Mouse (Mus musculus) lung, postnatal 4 days (tissue): ENCODE results near the gene Gm21974.
"Not testable (repeated sequence)": the region's sequence is repeated elsewhere in the genome, so short reads cannot be mapped to it uniquely, and the experiment has no call there.

Experiments used
- DNase-seq, 2 experiments: peaks; one replicate each; pipeline ENCODE4 v3.0.0; 2021

Gm21974 gene

GRCm38 (mm10) chr7:127912938-127913337, 17.7 kb upstream of the Gm21974 start:
- DNase-seq, result no peak

DNA sequence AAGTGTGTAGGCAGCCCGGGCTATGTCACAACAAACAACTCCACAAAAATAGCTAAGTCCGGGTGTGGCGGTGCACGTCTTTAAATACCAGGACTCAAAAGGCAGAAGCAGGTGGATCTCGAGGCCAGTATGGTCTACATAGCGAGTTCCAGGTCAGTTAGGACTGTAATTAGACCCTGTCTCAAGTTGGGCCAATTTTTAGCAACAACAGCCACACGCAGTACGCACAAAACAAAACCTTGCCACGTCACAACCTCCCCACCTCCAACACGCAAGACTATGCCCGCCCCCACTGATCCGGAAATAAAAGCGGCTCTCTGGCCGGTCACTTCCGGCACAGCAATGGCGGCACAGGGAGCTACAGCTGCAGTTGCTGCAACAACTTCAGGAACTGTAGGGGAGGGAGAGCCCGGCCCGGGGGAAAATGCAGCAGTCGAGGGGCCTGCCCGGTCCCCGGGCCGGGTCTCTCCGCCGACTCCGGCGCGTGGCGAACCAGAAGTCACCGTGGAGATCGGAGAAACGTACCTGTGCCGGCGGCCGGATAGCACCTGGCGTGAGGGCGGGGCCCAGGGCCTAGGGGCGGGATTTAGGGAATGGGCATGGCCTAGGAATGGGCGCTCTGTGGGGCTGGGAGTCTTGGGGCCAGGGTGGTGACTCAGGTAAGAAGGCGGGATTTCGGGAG, 17.1 kb upstream of the Gm21974 start, which contains the start of gene Kat8:
Gene Kat8, plus strand, starts transcription at position 327 of the 682 bp plus-strand sequence.
- DNase-seq, result peak; percentile 90 to 92

DNA sequence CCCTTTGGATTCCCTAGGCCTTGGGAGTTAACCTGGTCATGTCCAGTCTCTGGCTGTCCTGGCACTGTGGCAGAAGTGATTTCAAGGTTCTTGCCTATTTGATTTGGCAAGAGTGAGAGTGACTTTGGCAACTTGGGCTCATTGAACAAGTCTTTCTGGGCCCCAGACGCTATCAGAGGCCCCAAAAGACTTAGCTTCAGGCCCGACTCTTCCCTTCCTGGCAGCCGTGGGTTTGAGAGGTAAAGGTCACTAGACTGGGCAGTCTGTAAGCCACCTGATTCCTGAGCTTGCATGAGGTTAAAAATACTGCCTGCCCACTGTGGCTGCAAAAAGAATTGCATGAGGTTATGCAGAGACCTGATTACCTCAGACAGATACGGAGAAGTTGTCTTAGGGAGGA, 13.4 kb upstream of the Gm21974 start:
- DNase-seq, result no peak

- DNase-seq, result no peak
Observed at GRCm38 (mm10) chr7:127907939-127908338, 12.7 kb upstream of the Gm21974 start.

- peak; percentile 86 to 89 for DNase-seq
Observed at GRCm38 (mm10) chr7:127903971-127904796, 8.9 kb upstream of the Gm21974 start, which contains the start of gene Bckdk. TSS of gene Bckdk (plus strand) at chr7:127904082.

DNA sequence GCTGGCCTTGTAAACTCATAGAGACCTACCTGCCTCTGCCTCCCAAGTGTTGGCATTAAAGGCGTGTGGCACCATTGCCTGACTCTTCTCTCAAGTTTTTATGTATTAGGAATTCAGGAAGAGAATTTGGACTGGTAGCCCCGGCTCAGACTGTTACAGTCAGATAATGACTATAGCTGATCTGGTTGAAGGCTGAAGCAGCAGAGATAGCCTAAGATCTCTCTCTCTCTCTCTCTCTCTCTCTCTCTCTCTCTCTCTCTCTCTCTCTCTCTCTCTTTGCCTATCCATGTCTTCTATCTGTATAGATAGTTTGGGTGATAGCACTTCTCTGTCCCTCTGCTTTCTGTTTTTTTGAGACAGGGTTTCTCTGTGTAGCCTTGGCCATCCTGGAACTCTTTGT, 6.5 kb upstream of the Gm21974 start:
- no peak for DNase-seq

DNA sequence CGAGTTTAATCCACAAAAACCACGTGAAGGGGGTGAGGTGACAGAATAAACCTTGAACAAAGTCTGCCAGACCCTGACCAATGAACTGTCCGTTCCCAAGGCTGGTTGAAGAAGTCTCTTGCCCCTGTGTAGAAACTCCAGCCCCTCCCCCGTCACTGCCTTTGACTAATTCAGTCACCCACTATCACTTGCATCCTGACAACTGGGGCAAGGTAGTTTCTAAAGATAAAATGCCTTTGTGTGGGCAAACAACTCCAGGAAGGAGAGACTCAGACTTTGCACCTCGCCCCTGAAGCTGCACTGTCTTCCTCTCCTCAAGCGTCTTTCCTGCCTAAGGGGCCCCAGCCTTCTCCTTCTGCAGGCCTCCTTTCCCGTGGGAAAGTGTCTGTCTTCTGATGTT, 4.7 kb upstream of the Gm21974 start:
- DNase-seq, result no peak

- DNase-seq, result no peak
Observed at GRCm38 (mm10) chr7:127898179-127898956, 3.1 kb upstream of the Gm21974 start.

DNA sequence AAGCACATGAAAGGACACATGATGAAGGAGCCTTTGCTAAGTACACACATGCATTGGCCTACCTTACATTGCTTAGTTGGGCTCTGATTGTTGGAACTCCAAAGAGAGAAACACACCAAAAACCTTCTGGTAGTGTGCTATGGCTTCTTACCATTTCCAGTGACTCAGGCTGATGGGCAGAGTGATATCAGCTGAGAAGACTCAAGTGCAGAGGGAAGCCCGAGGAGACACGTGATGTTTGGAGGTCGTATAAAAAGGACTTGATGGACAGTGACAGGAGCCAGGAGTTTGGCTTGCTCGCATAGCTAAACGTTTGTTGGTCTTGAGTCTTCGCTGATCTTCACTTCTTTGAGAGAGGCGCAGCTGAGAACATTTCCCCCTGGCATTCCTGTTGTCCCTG, 2.3 kb upstream of the Gm21974 start:
- no peak for DNase-seq

DNA sequence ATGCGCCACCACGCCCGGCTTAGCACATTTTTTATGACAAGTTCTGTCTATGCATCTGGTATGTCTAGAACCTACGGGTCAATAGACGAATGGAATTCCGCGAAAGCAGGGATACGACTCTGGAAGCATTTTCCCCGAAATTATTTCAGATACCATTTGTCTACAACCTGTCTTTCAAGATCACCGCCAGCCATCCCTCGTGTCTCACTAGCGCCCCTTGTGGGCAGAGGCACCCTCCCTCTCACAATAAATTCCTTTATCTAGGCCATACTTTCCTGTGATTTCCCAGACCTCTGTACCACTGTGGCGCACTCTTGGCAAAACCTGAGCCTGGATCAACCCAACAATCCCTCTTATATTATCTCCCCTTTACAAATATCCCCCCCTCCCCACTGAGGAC, 1.1 kb upstream of the Gm21974 start:
- peak; percentile 51 to 72 for DNase-seq

- DNase-seq, result not testable (repeated sequence)
Observed at GRCm38 (mm10) chr7:127895891-127896290, 637 bp upstream of the Gm21974 start.

- no peak for DNase-seq
Observed at GRCm38 (mm10) chr7:127894480-127894879, 774 bp downstream of the Gm21974 start.

DNA sequence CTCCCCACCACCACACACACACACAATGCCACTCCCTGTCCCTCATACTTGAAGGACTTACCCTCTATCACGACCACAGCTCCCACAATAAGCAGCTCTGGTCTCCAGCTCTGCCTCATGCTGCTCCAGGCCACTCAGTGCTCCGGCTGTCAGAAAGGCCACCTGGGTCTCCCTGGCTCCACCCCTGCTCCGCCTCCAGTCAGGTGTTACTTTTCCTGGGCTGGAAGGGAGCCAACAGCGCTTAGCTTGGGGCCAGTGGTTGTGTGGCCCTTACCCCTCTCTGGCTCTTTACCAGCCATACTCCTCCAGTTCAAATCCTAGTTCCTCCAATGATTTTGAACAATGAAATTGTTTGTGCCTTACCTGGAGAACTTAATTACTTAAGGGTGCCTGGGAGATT, 4.5 kb downstream of the Gm21974 start, which contains the start of gene Prss53:
Gene Prss53, minus strand, starts transcription at position 173 of the 400 bp plus-strand sequence.
- peak; percentile 30 to 55 for DNase-seq

DNA sequence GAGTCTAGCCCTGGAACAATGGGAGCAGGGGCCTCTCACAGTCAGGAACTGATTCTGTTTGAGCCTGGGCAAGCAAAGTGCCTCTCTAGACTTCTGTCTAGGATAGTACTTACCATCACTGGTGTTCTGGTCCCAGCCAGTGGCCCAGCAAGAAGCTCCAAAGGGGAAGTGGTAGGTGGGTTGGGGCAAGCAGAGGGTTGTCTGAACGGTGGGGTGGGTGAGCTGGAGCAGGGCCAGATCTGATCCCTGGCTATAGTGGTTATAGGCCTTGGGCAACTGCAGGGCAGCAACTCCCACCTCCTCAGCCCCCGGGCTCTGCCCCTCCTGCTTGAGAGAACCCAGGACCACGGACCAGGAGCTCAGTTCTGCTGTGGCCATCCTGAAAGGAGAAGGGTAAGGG, 6.4 kb downstream of the Gm21974 start:
- DNase-seq, result no peak

DNA sequence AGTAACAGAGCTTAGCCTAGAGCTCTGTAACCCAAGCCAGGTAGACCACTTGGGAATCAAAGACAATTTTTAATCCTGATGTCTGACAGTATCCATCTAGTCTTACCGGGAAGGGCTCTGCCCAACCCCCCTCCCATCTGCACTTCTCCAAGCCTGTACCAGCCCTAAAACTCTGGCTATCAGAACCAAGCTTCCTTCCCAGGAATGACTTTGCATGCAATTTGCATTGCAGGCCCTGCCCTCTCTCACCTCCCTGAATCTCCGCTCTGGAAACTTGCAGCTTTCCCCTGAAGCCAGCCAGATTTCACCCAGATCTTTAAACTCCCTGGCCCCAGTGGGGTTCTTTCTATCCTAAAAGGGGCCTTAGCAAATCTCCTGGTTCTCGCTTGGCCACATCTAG, 7.5 kb downstream of the Gm21974 start:
- DNase-seq, result no peak

GRCm38 (mm10) chr7:127887191-127887590, 8.1 kb downstream of the Gm21974 start:
- DNase-seq, result no peak

- DNase-seq, result no peak
Observed at GRCm38 (mm10) chr7:127886551-127886950, 8.7 kb downstream of the Gm21974 start.

DNA sequence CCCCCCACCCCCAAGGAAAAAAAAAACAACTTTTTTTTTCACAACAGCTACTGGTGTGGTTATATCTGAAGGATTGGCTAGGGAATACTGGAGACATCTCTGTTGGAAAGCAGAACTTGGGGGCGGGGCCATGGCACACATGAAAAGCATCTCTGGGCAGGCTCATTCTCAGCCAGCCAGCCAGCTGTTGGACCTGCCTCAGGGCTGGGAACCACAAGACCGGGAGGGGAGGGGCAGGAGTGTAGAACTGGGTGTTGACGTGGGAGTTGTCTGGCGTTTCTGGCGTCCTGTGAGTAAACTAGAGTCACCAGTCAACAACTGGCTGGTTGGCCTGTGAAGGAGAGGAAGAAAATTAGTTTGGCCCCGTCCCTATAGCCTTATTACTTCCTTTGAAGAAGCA, 9.3 kb downstream of the Gm21974 start:
- peak; percentile 59 to 86 for DNase-seq

- no peak for DNase-seq
Observed at GRCm38 (mm10) chr7:127880431-127880830, 14.8 kb downstream of the Gm21974 start.

- DNase-seq, result no peak
Observed at GRCm38 (mm10) chr7:127879301-127879700, 16.0 kb downstream of the Gm21974 start.

- peak; percentile 93 to 94 for DNase-seq
Observed at GRCm38 (mm10) chr7:127876467-127877348, 18.5 kb downstream of the Gm21974 start, which contains the start of gene Zfp668. TSS of gene Zfp668 (minus strand) at chr7:127876828.

DNA sequence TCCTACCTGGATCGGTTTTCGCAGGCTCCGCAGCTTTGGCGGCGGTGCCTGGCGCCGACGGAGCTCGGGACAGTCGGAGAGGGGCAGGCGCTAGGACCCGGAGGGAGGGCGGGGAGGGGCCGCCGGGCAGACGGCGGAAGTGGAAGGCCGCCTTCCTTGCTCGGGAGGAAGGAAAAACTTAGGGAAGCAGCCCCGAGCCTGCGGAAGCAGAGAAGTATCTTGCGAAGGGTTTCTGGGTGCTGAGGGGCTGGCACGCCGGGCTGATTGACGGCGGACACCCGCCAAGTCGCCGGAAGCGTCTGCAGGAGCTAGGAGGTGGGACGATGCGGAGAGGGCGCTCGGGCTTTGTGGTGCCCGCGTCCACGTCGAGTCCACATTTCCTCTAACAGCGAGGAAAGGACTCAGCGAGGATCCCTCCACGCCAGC, 19.2 kb downstream of the Gm21974 start, which contains the start of gene Zfp646:
Gene Zfp646, plus strand, starts transcription at position 181 of the 426 bp plus-strand sequence.
- DNase-seq, result peak; percentile 83 to 87
